Mouse (Mus musculus) heart, postnatal 0 days (tissue): ENCODE results near the gene Ccdc14.

Experiments
- CTCF ChIP-seq: IDR thresholded peaks from 2 replicates; pipeline ENCODE4 v1.5.1; 2016; ENCODE audit warnings: antibody characterized with exemption, control low read depth, low read depth
- EP300 ChIP-seq: IDR thresholded peaks from 2 replicates; pipeline ENCODE4 v1.6.1; 2016; ENCODE audit warnings: antibody characterized with exemption, low read depth

DNA sequence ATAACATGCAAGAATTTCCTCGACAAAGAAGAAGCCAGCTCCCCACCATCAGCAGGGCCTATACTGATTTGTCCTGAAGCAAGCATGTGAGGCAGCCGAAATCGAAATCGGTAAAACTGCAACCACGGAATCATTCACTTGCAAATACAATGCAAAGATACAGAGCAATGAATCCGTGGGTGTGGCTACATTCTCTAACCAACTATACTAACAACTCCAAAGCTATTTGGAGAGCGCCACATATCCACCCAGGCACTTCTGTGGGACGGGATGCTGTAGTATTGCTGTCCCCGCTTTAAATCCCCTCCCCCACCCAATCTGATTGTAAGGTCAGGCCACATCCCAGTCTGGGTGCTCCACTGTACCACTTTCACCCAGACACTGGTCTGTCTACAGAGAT is 22.1 kb upstream of the Ccdc14 start:
- no peak for TF ChIP-seq CTCF
- TF ChIP-seq EP300: no peak
